ENCODE assay signal across 8 mouse cellular contexts in genomic region chr15:28158771-28159489, GRCm38 (mm10). TPM values are rescaled to one million over a fixed set of nuclear protein-coding genes. Genes with fewer than 3 reads are reported as not detected.
DNase-seq lines count a peak whose midpoint lies in the region; ATAC-seq and TF ChIP-seq lines count a peak whose summit lies in the region.

No protein-coding gene starts in this region.

- H3ac ChIP-seq in myocyte (ENCODE audit: control insufficient read depth, insufficient read length) = peak overlapping the region; percentile 6

- H3K4me2 ChIP-seq in embryonic facial prominence, embryonic 13.5 days = peak overlapping the region; percentile 67
- H3K4me2 ChIP-seq in liver, embryonic 11.5 days = peak overlapping the region; percentile 71
- peak overlapping the region; percentile 90 for H3K4me2 ChIP-seq in myocyte (ENCODE audit: low read depth)
- H3K4me2 ChIP-seq in stomach, postnatal 0 days (replicated peaks; ENCODE audit: low read depth) = peak overlapping the region; percentile 56

- peaks cover 17% of the 10 kb centered on the region for H3K4me1 ChIP-seq in embryonic facial prominence, embryonic 13.5 days
- peaks cover 31% of the 10 kb centered on the region for H3K4me1 ChIP-seq in heart, embryonic 10.5 days
- H3K4me1 ChIP-seq in liver, embryonic 11.5 days (replicated peaks; ENCODE audit: control insufficient read depth, insufficient read depth, low read length) = 0 out of 2 replicates have a peak, but pooled peaks cover 7% of the 10 kb centered on the region
- no peaks in the 10 kb centered on the region for H3K4me1 ChIP-seq in stomach, postnatal 0 days (replicated peaks; ENCODE audit: control insufficient read depth, insufficient read depth)

- no peaks in the 10 kb centered on the region for H3K36me3 ChIP-seq in embryonic facial prominence, embryonic 13.5 days
- H3K36me3 ChIP-seq in heart, embryonic 10.5 days = no peaks in the 10 kb centered on the region
- H3K36me3 ChIP-seq in liver, embryonic 11.5 days (ENCODE audit: control insufficient read depth, insufficient read depth, low read length) = no peaks in the 10 kb centered on the region
- no peaks in the 10 kb centered on the region for H3K36me3 ChIP-seq in myocyte (ENCODE audit: control insufficient read depth, insufficient read depth)
- no peaks in the 10 kb centered on the region for H3K36me3 ChIP-seq in stomach, postnatal 0 days (ENCODE audit: control insufficient read depth, insufficient read depth, low read length)

- TF ChIP-seq POLR2A in myocyte (IDR thresholded peaks at IDR 0.05; ENCODE audit: insufficient read length, low read depth) = peak; percentile 61

- no peaks in the 10 kb centered on the region for H3K79me2 ChIP-seq in myocyte (ENCODE audit: control insufficient read depth, insufficient read depth)

- TF ChIP-seq EP300 in stomach, postnatal 0 days (optimal IDR thresholded peaks at IDR 0.05) = no peak

- H3K9ac ChIP-seq in embryonic facial prominence, embryonic 13.5 days = peak overlapping the region; percentile 66
- H3K9ac ChIP-seq in liver, embryonic 11.5 days (ENCODE audit: low read depth, low read length) = 0 out of 2 replicates have a peak overlapping the region, but pooled peaks have one; percentile 38
- H3K9ac ChIP-seq in stomach, postnatal 0 days (ENCODE audit: low read length) = peak overlapping the region; percentile 47

- WGBS in embryonic facial prominence, embryonic 13.5 days = 2% methylated on average over 19 of the region's 19 CpGs
- WGBS in heart, embryonic 10.5 days = 2% methylated on average over 19 of the region's 19 CpGs
- 3% methylated on average over 19 of the region's 19 CpGs for WGBS in liver, embryonic 11.5 days
- under 1% methylated on average over 19 of the region's 19 CpGs for WGBS in stomach, postnatal 0 days

- DNase-seq in 416B (ENCODE audit: low read depth) = peak; percentile 10
- DNase-seq in adrenal gland, postnatal 25 days = peak; percentile 82
- peak; percentile 85 for DNase-seq in heart, embryonic 10.5 days (ENCODE audit: low spot score)
- peak; percentile 84 for DNase-seq in kidney, adult 9 months
- DNase-seq in liver, embryonic 11.5 days (ENCODE audit: low spot score) = peak; percentile 57
- DNase-seq in stomach, postnatal 0 days (ENCODE audit: low spot score) = peak; percentile 86

- peak; percentile 80 for ATAC-seq in embryonic facial prominence, embryonic 13.5 days (ENCODE audit: insufficient number of reproducible peaks, insufficient read depth, low FRiP score, low TSS enrichment, low read depth)
- ATAC-seq in liver, embryonic 11.5 days (replicated peaks; ENCODE audit: low FRiP score) = peak; percentile 73
- peak; percentile 90 for ATAC-seq in stomach, postnatal 0 days (ENCODE audit: low FRiP score, low TSS enrichment)

- no peaks in the 10 kb centered on the region for H3K9me3 ChIP-seq in embryonic facial prominence, embryonic 13.5 days
- H3K9me3 ChIP-seq in heart, embryonic 10.5 days = no peaks in the 10 kb centered on the region
- H3K9me3 ChIP-seq in liver, embryonic 11.5 days (ENCODE audit: control insufficient read depth, low read length) = no peaks in the 10 kb centered on the region
- H3K9me3 ChIP-seq in stomach, postnatal 0 days (ENCODE audit: control insufficient read depth, low read length) = no peaks in the 10 kb centered on the region

- no peak for TF ChIP-seq CTCF in stomach, postnatal 0 days (IDR thresholded peaks at IDR 0.05; ENCODE audit: low read depth)

- H3K27me3 ChIP-seq in embryonic facial prominence, embryonic 13.5 days = peaks cover 12% of the 10 kb centered on the region
- peaks cover 4% of the 10 kb centered on the region; the same call in 1 of the 2 replicates for H3K27me3 ChIP-seq in heart, embryonic 10.5 days (ENCODE audit: insufficient read depth, poor library complexity, severe bottlenecking)
- H3K27me3 ChIP-seq in liver, embryonic 11.5 days (replicated peaks; ENCODE audit: control insufficient read depth, insufficient read depth, low read length) = no peaks in the 10 kb centered on the region
- no peaks in the 10 kb centered on the region for H3K27me3 ChIP-seq in myocyte (ENCODE audit: control insufficient read depth, insufficient read depth, insufficient read length)
- H3K27me3 ChIP-seq in stomach, postnatal 0 days (ENCODE audit: control insufficient read depth, insufficient read depth, low read length) = no peaks in the 10 kb centered on the region

- peak overlapping the region; percentile 51 for H3K4me3 ChIP-seq in embryonic facial prominence, embryonic 13.5 days
- H3K4me3 ChIP-seq in heart, embryonic 10.5 days = peak overlapping the region; percentile 60
- peak overlapping the region; percentile 53 for H3K4me3 ChIP-seq in liver, embryonic 11.5 days (ENCODE audit: low read depth, low read length)
- peak overlapping the region; percentile 34 for H3K4me3 ChIP-seq in myocyte
- H3K4me3 ChIP-seq in stomach, postnatal 0 days (ENCODE audit: low read depth, low read length) = peak overlapping the region; percentile 56

- peak overlapping the region; percentile 51 for H3K27ac ChIP-seq in embryonic facial prominence, embryonic 13.5 days
- peak overlapping the region; percentile 83 for H3K27ac ChIP-seq in heart, embryonic 10.5 days
- no peak overlapping the region for H3K27ac ChIP-seq in liver, embryonic 11.5 days (ENCODE audit: low read depth, low read length)
- H3K27ac ChIP-seq in stomach, postnatal 0 days (replicated peaks) = peak overlapping the region; percentile 65

TF ChIP-seq in myocyte, 11 proteins besides CTCF, POLR2A, EP300 and RAD21:
- TF ChIP-seq POLR2AphosphoS2 (IDR thresholded peaks at IDR 0.05; ENCODE audit: insufficient read length, low read depth) (peak; percentile 48), MYOD1 (IDR thresholded peaks at IDR 0.05; ENCODE audit: control insufficient read depth in 1 of 3, insufficient read length in 2 of 3, low read depth in 2 of 3) (peak in 1 of 3 experiments; percentile 72), MAX (IDR thresholded peaks at IDR 0.05; ENCODE audit: low read depth) (no peak), SRF (IDR thresholded peaks at IDR 0.05; ENCODE audit: control insufficient read depth, insufficient read length, low read depth) (peak; percentile 28), MYOG (IDR thresholded peaks at IDR 0.05; ENCODE audit: control insufficient read depth in 1 of 3, insufficient read depth in 1 of 3, insufficient read length in 2 of 3, low read depth in 2 of 3) (peak in 1 of 3 experiments; percentile 64), TCF3 (IDR thresholded peaks at IDR 0.05; ENCODE audit: insufficient read length, low read depth) (no peak), CEBPB (IDR thresholded peaks at IDR 0.05; ENCODE audit: insufficient read depth, poor library complexity, severe bottlenecking) (peak; percentile 99), E2F4 (IDR thresholded peaks at IDR 0.05; ENCODE audit: insufficient read depth) (no peak), REST (IDR thresholded peaks at IDR 0.05; ENCODE audit: insufficient read depth, insufficient read length) (no peak), USF1 (IDR thresholded peaks at IDR 0.05; ENCODE audit: low read depth) (no peak), TCF12 (IDR thresholded peaks at IDR 0.05; ENCODE audit: insufficient read depth, poor library complexity, severe bottlenecking) (no peak)

RNA-seq across cellular contexts. Expression of gene Dnah5, which starts 44.6 kb away (rescaled TPM):
- total RNA-seq in adrenal gland, postnatal 25 days (2021) = 0.10 and 0.18 TPM in 2 replicates
- polyA plus RNA-seq in embryonic facial prominence, embryonic 13.5 days (2015; fragmentation: Nextera tagmentation; extraction: Ambion mirVana) = 0.03 and 0.08 TPM in 2 replicates
- polyA plus RNA-seq in heart, embryonic 10.5 days (2016; fragmentation: Nextera tagmentation; extraction: Ambion mirVana) = 0.01 and 0.04 TPM in 2 replicates
- 0.01 and 0.03 TPM in 2 replicates for polyA plus RNA-seq in liver, embryonic 11.5 days (2014; fragmentation: Nextera tagmentation; extraction: Ambion mirVana)
- 0.05 TPM for polyA plus RNA-seq in myocyte (2012; fragmentation: generic; extraction: Trizol)
- 0.01 TPM in 2 replicates for polyA plus RNA-seq in stomach, postnatal 0 days (2015; fragmentation: Nextera tagmentation; extraction: Ambion mirVana)

Comparison
In these comparisons a context has a peak if more than half of its experiments do, and no peak if none do; other contexts are left out.
1. DNase-seq: peak in every context shown above with its lines; median percentile 86 in stomach, postnatal 0 days; 85 in heart, embryonic 10.5 days; 84 in kidney, adult 9 months; 82 in adrenal gland, postnatal 25 days; 57 in liver, embryonic 11.5 days; 10 in 416B.